Mouse (Mus musculus): Measurements from ENCODE around the gene Eif4e3.

- TF ChIP-seq EP300 (IDR thresholded peaks at IDR 0.05; ENCODE audit: low read length) (no peak), POLR2A (IDR thresholded peaks at IDR 0.05; ENCODE audit: low read depth, low read length) (no peak), ZMIZ1 (IDR thresholded peaks at IDR 0.05; ENCODE audit: low read depth, low read length) (no peak), ETS1 (conservative IDR thresholded peaks at IDR 0.05; ENCODE audit: low read depth, low read length) (no peak), CTCF (conservative IDR thresholded peaks at IDR 0.05 in 1 of 2, IDR thresholded peaks at IDR 0.05 in 1 of 2; ENCODE audit: low read depth in 2 of 2, low read length in 2 of 2) (no peak), RCOR1 (conservative IDR thresholded peaks at IDR 0.05; ENCODE audit: low read depth, low read length) (no peak), ZC3H11A (IDR thresholded peaks at IDR 0.05; ENCODE audit: low read depth, low read length) (no peak), GABPA (IDR thresholded peaks at IDR 0.05; ENCODE audit: insufficient replicate concordance, low read depth, low read length) (no peak), CHD2 (IDR thresholded peaks at IDR 0.05; ENCODE audit: low read length) (no peak), MXI1 (IDR thresholded peaks at IDR 0.05; ENCODE audit: low read depth, low read length) (no peak), MAZ (IDR thresholded peaks at IDR 0.05; ENCODE audit: low read depth, low read length) (no peak), ZNF384 (IDR thresholded peaks at IDR 0.05; ENCODE audit: low read depth, low read length) (no peak)
These were observed 30.4 kb downstream of the Eif4e3 start for GRCm38 (mm10) chr6:99636121-99636520.
